Mouse (Mus musculus): ENCODE data around the gene Ugt1a6a. TPM values are rescaled to one million over a fixed set of nuclear protein-coding genes. Genes with fewer than 3 reads are reported as not detected.

The Ugt1a6a gene
- polyA plus RNA-seq, 1 experiment from 2014 or later = 23.8 TPM

GRCm38 (mm10) chr1:88262255-88262654 lies 127.6 kb downstream of the Ugt1a6a start:
- 58% methylated on average over 4 of the region's 4 CpGs for WGBS
- Histone ChIP-seq H3K27ac (ENCODE audit: low read length) (peak overlapping the region; percentile 0; the same call in 1 of the 2 replicates), H3K4me2 (replicated peaks; ENCODE audit: low read depth, low read length) (no peak overlapping the region), H3K36me3 (ENCODE audit: control insufficient read depth, insufficient read depth, low read length) (peaks cover 74% of the 10 kb centered on the region), H3K9ac (replicated peaks; ENCODE audit: low read depth, low read length) (no peak overlapping the region), H3K27me3 (ENCODE audit: control insufficient read depth, insufficient read depth, low read length) (no peaks in the 10 kb centered on the region), H3K9me3 (ENCODE audit: control insufficient read depth, low read depth, low read length) (no peaks in the 10 kb centered on the region; the same call in 1 of the 2 replicates), H3K4me3 (ENCODE audit: low read depth, low read length) (no peak overlapping the region), H3K4me1 (ENCODE audit: control insufficient read depth, insufficient read depth, low read length) (peaks cover 4% of the 10 kb centered on the region; the same call in 1 of the 2 replicates)
- ATAC-seq (ENCODE audit: insufficient number of reproducible peaks, insufficient read depth, low FRiP score, low read depth) = peak; percentile 10

GRCm38 (mm10) chr1:88262961-88263360 lies 128.4 kb downstream of the Ugt1a6a start:
- Histone ChIP-seq H3K4me2 (replicated peaks; ENCODE audit: low read depth, low read length) (no peak overlapping the region), H3K4me3 (ENCODE audit: low read depth, low read length) (no peak overlapping the region), H3K9ac (replicated peaks; ENCODE audit: low read depth, low read length) (no peak overlapping the region), H3K36me3 (ENCODE audit: control insufficient read depth, insufficient read depth, low read length) (peaks cover 82% of the 10 kb centered on the region), H3K27me3 (ENCODE audit: control insufficient read depth, insufficient read depth, low read length) (no peaks in the 10 kb centered on the region), H3K27ac (ENCODE audit: low read length) (peak overlapping the region; percentile 0; the same call in 1 of the 2 replicates), H3K9me3 (ENCODE audit: control insufficient read depth, low read depth, low read length) (no peaks in the 10 kb centered on the region; the same call in 1 of the 2 replicates), H3K4me1 (ENCODE audit: control insufficient read depth, insufficient read depth, low read length) (peaks cover 4% of the 10 kb centered on the region; the same call in 1 of the 2 replicates)
- no peak for ATAC-seq (ENCODE audit: insufficient number of reproducible peaks, insufficient read depth, low FRiP score, low read depth)
- 70% methylated on average over 6 of the region's 6 CpGs for WGBS

- no peaks in the 10 kb centered on the region for H3K27me3 ChIP-seq (ENCODE audit: control insufficient read depth, insufficient read depth, low read length)
- H3K27ac ChIP-seq (ENCODE audit: low read length) = no peak overlapping the region
- no peaks in the 10 kb centered on the region; the same call in 1 of the 2 replicates for H3K9me3 ChIP-seq (ENCODE audit: control insufficient read depth, low read depth, low read length)
- peaks cover 4% of the 10 kb centered on the region; the same call in 1 of the 2 replicates for H3K4me1 ChIP-seq (ENCODE audit: control insufficient read depth, insufficient read depth, low read length)
- H3K9ac ChIP-seq (replicated peaks; ENCODE audit: low read depth, low read length) = no peak overlapping the region
- no peak for ATAC-seq (ENCODE audit: insufficient number of reproducible peaks, insufficient read depth, low FRiP score, low read depth)
- no peak overlapping the region for H3K4me3 ChIP-seq (ENCODE audit: low read depth, low read length)
- peaks cover 90% of the 10 kb centered on the region for H3K36me3 ChIP-seq (ENCODE audit: control insufficient read depth, insufficient read depth, low read length)
- H3K4me2 ChIP-seq (replicated peaks; ENCODE audit: low read depth, low read length) = no peak overlapping the region
- 92% methylated on average over 5 of the region's 5 CpGs for WGBS
Observed at GRCm38 (mm10) chr1:88263778-88264177, 129.2 kb downstream of the Ugt1a6a start.

GRCm38 (mm10) chr1:88264237-88264868 lies 129.7 kb downstream of the Ugt1a6a start:
- Histone ChIP-seq H3K9me3 (ENCODE audit: control insufficient read depth, low read depth, low read length) (no peaks in the 10 kb centered on the region; the same call in 1 of the 2 replicates), H3K36me3 (ENCODE audit: control insufficient read depth, insufficient read depth, low read length) (peaks cover 95% of the 10 kb centered on the region), H3K27me3 (ENCODE audit: control insufficient read depth, insufficient read depth, low read length) (no peaks in the 10 kb centered on the region), H3K9ac (replicated peaks; ENCODE audit: low read depth, low read length) (no peak overlapping the region), H3K4me2 (replicated peaks; ENCODE audit: low read depth, low read length) (no peak overlapping the region), H3K4me1 (ENCODE audit: control insufficient read depth, insufficient read depth, low read length) (peaks cover 4% of the 10 kb centered on the region; the same call in 1 of the 2 replicates), H3K4me3 (ENCODE audit: low read depth, low read length) (no peak overlapping the region), H3K27ac (ENCODE audit: low read length) (no peak overlapping the region)
- ATAC-seq (ENCODE audit: insufficient number of reproducible peaks, insufficient read depth, low FRiP score, low read depth) = no peak
- WGBS = 87% methylated on average over 7 of the region's 7 CpGs

- no peaks in the 10 kb centered on the region for H3K27me3 ChIP-seq (ENCODE audit: control insufficient read depth, insufficient read depth, low read length)
- WGBS = 75% methylated on average over 4 of the region's 4 CpGs
Observed at GRCm38 (mm10) chr1:88264869-88265240, 130.2 kb downstream of the Ugt1a6a start.

GRCm38 (mm10) chr1:88266123-88266522 lies 131.5 kb downstream of the Ugt1a6a start:
- peaks cover 4% of the 10 kb centered on the region; the same call in 1 of the 2 replicates for H3K4me1 ChIP-seq (ENCODE audit: control insufficient read depth, insufficient read depth, low read length)
- no peak overlapping the region for H3K27ac ChIP-seq (ENCODE audit: low read length)
- no peak overlapping the region for H3K4me3 ChIP-seq (ENCODE audit: low read depth, low read length)
- ATAC-seq (ENCODE audit: insufficient number of reproducible peaks, insufficient read depth, low FRiP score, low read depth) = no peak
- WGBS = 90% methylated on average over 13 of the region's 13 CpGs
- no peak overlapping the region for H3K4me2 ChIP-seq (replicated peaks; ENCODE audit: low read depth, low read length)
- no peaks in the 10 kb centered on the region; the same call in 1 of the 2 replicates for H3K9me3 ChIP-seq (ENCODE audit: control insufficient read depth, low read depth, low read length)
- peaks cover 90% of the 10 kb centered on the region for H3K36me3 ChIP-seq (ENCODE audit: control insufficient read depth, insufficient read depth, low read length)
- H3K9ac ChIP-seq (replicated peaks; ENCODE audit: low read depth, low read length) = no peak overlapping the region
- H3K27me3 ChIP-seq (ENCODE audit: control insufficient read depth, insufficient read depth, low read length) = no peaks in the 10 kb centered on the region

More at GRCm38 (mm10) chr1:88264869-88265240, 130.2 kb downstream of the Ugt1a6a start:
- no peak overlapping the region for H3K9ac ChIP-seq (replicated peaks; ENCODE audit: low read depth, low read length)
- peaks cover 4% of the 10 kb centered on the region; the same call in 1 of the 2 replicates for H3K4me1 ChIP-seq (ENCODE audit: control insufficient read depth, insufficient read depth, low read length)
- H3K27ac ChIP-seq (ENCODE audit: low read length) = no peak overlapping the region
- H3K4me2 ChIP-seq (replicated peaks; ENCODE audit: low read depth, low read length) = no peak overlapping the region
- H3K4me3 ChIP-seq (ENCODE audit: low read depth, low read length) = no peak overlapping the region
- H3K9me3 ChIP-seq (ENCODE audit: control insufficient read depth, low read depth, low read length) = no peaks in the 10 kb centered on the region; the same call in 1 of the 2 replicates
- H3K36me3 ChIP-seq (ENCODE audit: control insufficient read depth, insufficient read depth, low read length) = peaks cover 99% of the 10 kb centered on the region
- no peak for ATAC-seq (ENCODE audit: insufficient number of reproducible peaks, insufficient read depth, low FRiP score, low read depth)

- H3K36me3 ChIP-seq (ENCODE audit: control insufficient read depth, insufficient read depth, low read length) = peaks cover 88% of the 10 kb centered on the region
- no peaks in the 10 kb centered on the region; the same call in 1 of the 2 replicates for H3K9me3 ChIP-seq (ENCODE audit: control insufficient read depth, low read depth, low read length)
- peaks cover under 1% of the 10 kb centered on the region; the same call in 1 of the 2 replicates for H3K4me1 ChIP-seq (ENCODE audit: control insufficient read depth, insufficient read depth, low read length)
- no peak overlapping the region for H3K9ac ChIP-seq (replicated peaks; ENCODE audit: low read depth, low read length)
- H3K4me2 ChIP-seq (replicated peaks; ENCODE audit: low read depth, low read length) = no peak overlapping the region
- no peaks in the 10 kb centered on the region for H3K27me3 ChIP-seq (ENCODE audit: control insufficient read depth, insufficient read depth, low read length)
- 92% methylated on average over 6 of the region's 6 CpGs for WGBS
- no peak for ATAC-seq (ENCODE audit: insufficient number of reproducible peaks, insufficient read depth, low FRiP score, low read depth)
- no peak overlapping the region for H3K27ac ChIP-seq (ENCODE audit: low read length)
- no peak overlapping the region for H3K4me3 ChIP-seq (ENCODE audit: low read depth, low read length)
Observed at GRCm38 (mm10) chr1:88267489-88267888, 132.9 kb downstream of the Ugt1a6a start.

- Histone ChIP-seq H3K27ac (ENCODE audit: low read length) (no peak overlapping the region), H3K4me2 (replicated peaks; ENCODE audit: low read depth, low read length) (no peak overlapping the region), H3K36me3 (ENCODE audit: control insufficient read depth, insufficient read depth, low read length) (peaks cover 88% of the 10 kb centered on the region), H3K9me3 (ENCODE audit: control insufficient read depth, low read depth, low read length) (no peaks in the 10 kb centered on the region; the same call in 1 of the 2 replicates), H3K4me1 (ENCODE audit: control insufficient read depth, insufficient read depth, low read length) (no peaks in the 10 kb centered on the region), H3K9ac (replicated peaks; ENCODE audit: low read depth, low read length) (no peak overlapping the region), H3K27me3 (ENCODE audit: control insufficient read depth, insufficient read depth, low read length) (no peaks in the 10 kb centered on the region), H3K4me3 (ENCODE audit: low read depth, low read length) (no peak overlapping the region)
- 88% methylated on average over 6 of the region's 6 CpGs for WGBS
- no peak for ATAC-seq (ENCODE audit: insufficient number of reproducible peaks, insufficient read depth, low FRiP score, low read depth)
Observed at GRCm38 (mm10) chr1:88268070-88268469, 133.5 kb downstream of the Ugt1a6a start.

All from stomach, embryonic 14.5 days (tissue).